Mouse (Mus musculus) lung, adult 2 months (tissue): ENCODE results near the gene Znhit2. TPM values are rescaled to one million over a fixed set of nuclear protein-coding genes. Genes with fewer than 3 reads are reported as not detected.
"Not testable (repeated sequence)": the region's sequence is repeated elsewhere in the genome, so short reads cannot be mapped to it uniquely, and the experiment has no call there.

ENCODE experiments used
- DNase-seq: peaks from one replicate; pipeline ENCODE4 v3.0.0; 2022
- H3K4me1 ChIP-seq: fragments of 200-500 bp; 2 replicates; pipeline ENCODE4 v1.6.1; 2011; ENCODE audit warnings: low read length; ENCODE audit not compliant: control insufficient read depth, insufficient read depth
- H3K4me3 ChIP-seq: fragments of 200-500 bp; replicated peaks from 2 replicates; pipeline ENCODE3; 2011; ENCODE audit warnings: low read depth, mild to moderate bottlenecking, control low read depth, low read length; ENCODE audit errors: extremely low read depth
- CTCF ChIP-seq: fragments of 200-500 bp; IDR thresholded peaks from 2 replicates; pipeline ENCODE4 v1.5.1; 2011; ENCODE audit warnings: mild to moderate bottlenecking, low read length, control low read depth; ENCODE audit not compliant: insufficient read depth
- POLR2A ChIP-seq: fragments of 200-500 bp; IDR thresholded peaks from 2 replicates; pipeline ENCODE4 v1.6.1; 2011; ENCODE audit warnings: low read depth, mild to moderate bottlenecking, control low read depth, low read length, borderline replicate concordance; ENCODE audit errors: extremely low read depth
- WGBS: fragments of 180-500 bp; shearing (Covaris S2); methylation state at CpG from one replicate; pipeline ENCODE4 v1.1.7; 2018; 5-methylcytosine and 5-hydroxymethylcytosine counted together
- polyA plus RNA-seq: library from polyadenylated mRNA; depleted of rRNA; stranded (reverse); fragments of >200 nt; gene quantifications from 2 replicates; pipeline ENCODE4 v1.2.3, GENCODE M21; 2012

Znhit2 gene
- polyA plus RNA-seq, 1 experiment: 47.0 TPM

DNA sequence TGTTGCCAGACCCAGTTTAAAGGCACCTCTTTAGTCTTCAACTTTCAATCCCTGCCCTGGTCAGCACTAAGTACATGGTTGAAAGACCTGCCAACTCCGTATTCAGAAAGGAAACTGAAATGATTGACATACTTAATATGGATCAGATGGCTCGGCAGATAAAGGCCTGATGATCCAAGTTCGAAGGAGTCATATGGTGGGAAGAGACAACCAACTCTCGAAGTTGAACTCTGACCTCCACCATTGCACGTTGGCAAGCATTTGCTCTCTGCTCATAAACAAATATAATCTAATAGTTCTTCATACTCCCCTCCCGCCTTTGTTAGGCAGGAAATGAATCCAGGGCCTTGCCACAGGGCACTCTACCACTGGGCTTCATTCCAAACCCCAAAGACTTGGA is 32.0 kb upstream of the Znhit2 start:
- H3K4me3 ChIP-seq: no peak overlapping the region
- TF ChIP-seq POLR2A: no peak
- TF ChIP-seq CTCF: no peak
- no peak for DNase-seq
- H3K4me1 ChIP-seq: 0 out of 2 replicates have a peak, but pooled peaks cover 3% of the 10 kb centered on the region
- WGBS: 41% methylated on average over 6 of the region's 6 CpGs

DNA sequence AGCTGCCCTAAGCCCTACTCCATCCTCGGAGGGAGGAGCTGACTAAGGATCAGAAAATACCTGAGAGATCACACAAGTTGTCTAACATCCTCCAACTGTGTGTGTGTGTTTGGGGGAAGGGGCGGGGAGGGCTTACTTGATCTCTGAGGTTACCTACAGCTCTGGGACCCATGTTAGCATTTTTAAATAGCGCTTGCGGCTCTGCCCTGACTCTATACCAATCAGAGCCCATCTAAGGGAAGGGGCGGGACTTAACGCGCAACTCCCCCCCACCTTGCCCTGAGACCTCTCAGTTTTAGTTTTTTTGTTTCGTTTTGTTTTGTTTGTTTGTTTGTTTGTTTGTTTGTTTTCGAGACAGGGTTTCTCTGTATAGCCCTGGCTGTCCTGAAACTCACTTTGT is 31.6 kb upstream of the Znhit2 start:
- DNase-seq: no peak
- Histone ChIP-seq H3K4me1 (0 out of 2 replicates have a peak, but pooled peaks cover 3% of the 10 kb centered on the region), H3K4me3 (no peak overlapping the region)
- 73% methylated on average over 9 of the region's 9 CpGs for WGBS
- TF ChIP-seq POLR2A (no peak), CTCF (no peak)

DNA sequence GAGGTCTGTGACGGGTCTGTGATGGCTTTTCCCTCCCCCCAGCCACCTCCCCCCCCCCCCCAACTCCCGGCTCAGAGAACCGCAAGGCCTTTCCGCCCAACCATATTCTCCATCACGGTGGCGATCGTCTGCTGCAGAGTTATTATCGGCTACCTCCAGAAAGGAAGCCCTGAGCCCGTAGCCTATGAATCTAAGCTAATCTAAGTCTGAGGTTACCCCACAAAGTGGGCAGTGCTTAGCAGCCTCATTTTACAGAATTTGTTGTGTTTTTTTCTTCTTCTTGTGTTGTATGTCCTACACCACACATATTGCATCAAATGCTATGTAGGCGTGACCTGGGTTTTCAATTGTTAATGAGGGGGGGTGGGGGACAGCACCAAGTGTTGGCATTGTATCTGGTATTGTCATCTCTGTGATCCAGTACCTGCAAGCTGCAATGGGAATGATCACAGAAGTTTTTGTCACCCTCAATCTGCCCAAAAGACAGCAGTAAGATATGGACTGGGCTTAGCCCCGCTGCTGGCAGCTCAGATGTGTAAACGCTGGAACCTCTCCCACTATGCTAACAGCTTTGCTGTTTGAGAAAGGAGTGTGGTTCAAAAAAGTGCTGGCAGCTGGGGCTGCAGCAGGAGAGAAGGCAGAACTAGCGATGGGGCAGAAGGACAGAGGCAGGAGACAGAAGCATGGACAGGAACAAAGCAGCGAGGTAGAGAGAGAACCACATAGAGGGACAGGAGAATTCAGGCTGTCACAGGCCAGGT is 30.3 kb upstream of the Znhit2 start:
- Histone ChIP-seq H3K4me1 (0 out of 2 replicates have a peak, but pooled peaks cover 3% of the 10 kb centered on the region), H3K4me3 (no peak overlapping the region)
- no peak for DNase-seq
- TF ChIP-seq POLR2A (no peak), CTCF (no peak)
- 72% methylated on average over 14 of the region's 14 CpGs for WGBS

GRCm38 (mm10) chr19:6035966-6036585 is 24.9 kb upstream of the Znhit2 start:
- 70% methylated on average over 9 of the region's 9 CpGs for WGBS
- TF ChIP-seq POLR2A (no peak), CTCF (no peak)
- H3K4me3 ChIP-seq: no peak overlapping the region
- no peaks in the 10 kb centered on the region for H3K4me1 ChIP-seq
- DNase-seq: no peak

DNA sequence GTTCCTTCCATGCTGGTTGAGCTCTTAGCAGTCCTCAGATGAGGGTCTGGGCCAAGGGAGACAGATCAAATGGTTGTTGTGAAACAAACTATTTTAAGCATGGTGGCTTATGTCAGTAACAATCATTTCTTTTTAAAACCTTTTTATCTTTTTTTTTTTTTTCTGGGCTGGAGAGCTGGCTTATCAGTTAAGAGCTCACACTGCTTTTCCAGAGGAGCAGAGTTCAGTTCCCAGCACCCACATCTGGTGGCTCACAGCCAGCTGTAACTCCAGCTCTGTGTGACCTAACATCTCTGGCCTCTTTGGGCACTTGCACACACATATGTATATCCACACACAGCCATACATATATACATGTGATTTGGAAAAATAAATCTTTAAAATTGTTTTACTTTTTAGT is 23.3 kb upstream of the Znhit2 start:
- DNase-seq: no peak
- Histone ChIP-seq H3K4me3 (no peak overlapping the region), H3K4me1 (no peaks in the 10 kb centered on the region)
- TF ChIP-seq POLR2A (no peak), CTCF (no peak)

DNA sequence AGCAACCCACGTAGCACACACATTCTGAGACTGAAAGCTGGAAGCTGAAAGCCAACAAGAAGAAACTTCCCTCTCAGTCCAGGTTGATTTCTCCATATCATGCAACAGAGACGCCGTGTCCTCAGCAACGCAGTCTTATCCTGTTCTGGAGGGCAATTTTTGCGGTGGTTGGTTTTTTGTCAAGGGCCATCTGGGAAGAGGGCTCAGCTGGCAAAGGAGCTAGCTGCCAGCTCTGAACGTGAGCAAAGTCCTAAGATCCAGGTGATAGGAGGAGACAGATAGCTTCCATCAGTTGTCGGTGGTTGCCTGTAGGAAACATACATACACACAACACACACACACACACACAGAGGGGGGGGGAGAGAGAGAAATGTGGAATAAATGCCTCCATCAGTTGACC is 22.7 kb upstream of the Znhit2 start:
- no peak overlapping the region for H3K4me3 ChIP-seq
- H3K4me1 ChIP-seq: no peaks in the 10 kb centered on the region
- no peak for DNase-seq
- WGBS: 78% methylated on average over 7 of the region's 7 CpGs
- TF ChIP-seq CTCF (no peak), POLR2A (no peak)

DNA sequence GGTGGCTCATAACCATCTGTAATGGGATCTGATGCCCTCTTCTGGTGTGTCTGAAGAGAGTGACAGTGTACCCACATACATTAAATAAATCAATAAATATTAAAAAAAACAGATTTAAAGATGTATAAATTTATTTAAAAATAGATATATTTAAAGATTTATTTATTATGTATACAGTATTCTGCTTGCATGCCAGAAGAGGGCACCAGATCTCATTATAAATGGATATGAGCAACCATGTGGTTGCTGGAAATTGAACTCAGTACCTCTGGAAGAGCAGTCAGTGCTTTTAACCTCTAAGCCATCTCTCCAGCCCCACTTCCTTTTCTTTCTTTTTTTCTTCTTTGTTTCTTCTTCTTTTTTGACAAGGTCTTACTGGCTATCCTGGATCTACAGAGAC is 21.0 kb upstream of the Znhit2 start:
- Histone ChIP-seq H3K4me3 (no peak overlapping the region), H3K4me1 (no peaks in the 10 kb centered on the region)
- DNase-seq: no peak
- no peak for TF ChIP-seq POLR2A

GRCm38 (mm10) chr19:6042293-6042692 is 18.7 kb upstream of the Znhit2 start:
- Histone ChIP-seq H3K4me1 (no peaks in the 10 kb centered on the region), H3K4me3 (no peak overlapping the region)
- WGBS: 64% methylated on average over 9 of the region's 9 CpGs
- DNase-seq: no peak
- TF ChIP-seq CTCF (no peak), POLR2A (no peak)

- 29% methylated on average over 4 of the region's 4 CpGs for WGBS
- not testable (repeated sequence) for H3K4me1 ChIP-seq, H3K4me3 ChIP-seq, DNase-seq
Observed at GRCm38 (mm10) chr19:6044102-6044501, 16.9 kb upstream of the Znhit2 start.
